Mouse (Mus musculus) hindbrain, embryonic 12.5 days (tissue): Measurements from ENCODE around the gene Cpne7. TPM values are rescaled to one million over a fixed set of nuclear protein-coding genes. Genes with fewer than 3 reads are reported as not detected.
A peak's percentile ranks its signal among the peaks of the same experiment; 100 is the strongest.
"Not testable (repeated sequence)": the region's sequence is repeated elsewhere in the genome, so short reads cannot be mapped to it uniquely, and the experiment has no call there.

Experiments
- ATAC-seq: fragments of 200-750 bp; cut with Nextera tagmentation; 2 replicates; pipeline ENCODE4 v1.8.0; 2017; ENCODE audit warnings: moderate TSS enrichment; ENCODE audit not compliant: low FRiP score
- H3K27ac ChIP-seq: fragments of 300-500 bp; sonication (generic); 2 replicates; pipeline ENCODE4 v1.5.1; 2016; ENCODE audit warnings: mild to moderate bottlenecking
- H3K27me3 ChIP-seq: fragments of 300-500 bp; sonication (generic); 2 replicates; pipeline ENCODE4 v1.6.1; 2016; ENCODE audit warnings: mild to moderate bottlenecking
- H3K36me3 ChIP-seq: fragments of 300-500 bp; sonication (generic); 2 replicates; pipeline ENCODE4 v1.6.1; 2016; ENCODE audit warnings: mild to moderate bottlenecking
- H3K4me1 ChIP-seq: fragments of 300-500 bp; sonication (generic); 2 replicates; pipeline ENCODE4 v1.6.1; 2016
- H3K4me2 ChIP-seq: fragments of 300-500 bp; sonication (generic); replicated peaks from 2 replicates; pipeline ENCODE4 v1.6.1; 2016; ENCODE audit warnings: mild to moderate bottlenecking
- H3K4me3 ChIP-seq: fragments of 300-500 bp; sonication (generic); 2 replicates; pipeline ENCODE4 v1.5.1; 2016; ENCODE audit warnings: mild to moderate bottlenecking
- H3K9ac ChIP-seq: fragments of 300-500 bp; sonication (generic); 2 replicates; pipeline ENCODE4 v1.6.1; 2016; ENCODE audit warnings: mild to moderate bottlenecking, moderate library complexity
- H3K9me3 ChIP-seq: fragments of 300-500 bp; sonication (generic); replicated peaks from 2 replicates; pipeline ENCODE4 v1.6.1; 2016; ENCODE audit warnings: mild to moderate bottlenecking
- WGBS: fragments of 180-500 bp; shearing (Covaris S2); methylation state at CpG from one replicate; pipeline ENCODE4 v1.1.7; 2016; 5-methylcytosine and 5-hydroxymethylcytosine counted together
- polyA plus RNA-seq: library from polyadenylated mRNA; unstranded; fragments of >200 nt; fragmentation: Nextera tagmentation; extraction: Ambion mirVana; gene quantifications from 2 replicates; pipeline ENCODE4 v1.2.1, GENCODE M21; 2016

The Cpne7 gene
- polyA plus RNA-seq, result 0.15 and 0.35 TPM in 2 replicates

DNA sequence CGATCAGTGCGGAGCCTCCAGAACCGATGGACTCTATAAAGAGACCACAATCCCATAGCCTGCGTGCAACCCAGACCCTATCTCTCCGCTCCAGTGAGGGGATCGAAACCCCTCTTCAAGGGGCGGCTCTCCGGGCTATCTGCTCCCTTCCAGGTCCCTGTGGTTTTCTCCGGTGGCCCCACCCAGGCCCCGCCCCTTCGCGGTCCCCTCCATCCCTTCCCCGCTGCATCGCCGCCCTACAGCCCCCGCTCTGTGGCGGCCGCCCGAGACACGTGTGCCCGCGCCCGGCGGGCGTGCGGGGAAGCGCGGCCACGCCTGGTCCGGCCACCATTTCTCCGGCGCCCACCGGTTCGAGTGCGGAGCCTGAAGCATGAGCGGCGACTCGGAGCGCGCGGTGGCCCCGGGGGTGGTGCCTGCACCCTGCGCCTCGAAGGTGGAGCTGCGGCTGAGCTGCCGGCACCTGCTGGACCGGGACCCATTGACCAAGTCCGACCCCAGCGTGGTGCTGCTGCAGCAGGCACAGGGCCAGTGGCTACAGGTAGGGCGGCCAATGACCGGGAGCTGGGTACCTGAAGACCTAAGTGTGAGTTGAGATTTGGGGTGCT, at the start of gene Cpne7:
Cpne7 (plus strand) TSS at position 248 of the 605 bp plus-strand sequence.
- ATAC-seq, result no peak
- Histone ChIP-seq H3K9me3 (no peaks in the 10 kb centered on the region), H3K27me3 (peaks cover 61% of the 10 kb centered on the region), H3K27ac (no peak within 1 kb of the TSS), H3K4me2 (peak within 1 kb of the TSS; percentile 78), H3K36me3 (no peaks in the 10 kb centered on the region), H3K9ac (peak within 1 kb of the TSS; percentile 40), H3K4me3 (peak within 1 kb of the TSS; percentile 47), H3K4me1 (peaks cover 19% of the 10 kb centered on the region)
- under 1% methylated on average over 50 of the region's 51 CpGs for WGBS

DNA sequence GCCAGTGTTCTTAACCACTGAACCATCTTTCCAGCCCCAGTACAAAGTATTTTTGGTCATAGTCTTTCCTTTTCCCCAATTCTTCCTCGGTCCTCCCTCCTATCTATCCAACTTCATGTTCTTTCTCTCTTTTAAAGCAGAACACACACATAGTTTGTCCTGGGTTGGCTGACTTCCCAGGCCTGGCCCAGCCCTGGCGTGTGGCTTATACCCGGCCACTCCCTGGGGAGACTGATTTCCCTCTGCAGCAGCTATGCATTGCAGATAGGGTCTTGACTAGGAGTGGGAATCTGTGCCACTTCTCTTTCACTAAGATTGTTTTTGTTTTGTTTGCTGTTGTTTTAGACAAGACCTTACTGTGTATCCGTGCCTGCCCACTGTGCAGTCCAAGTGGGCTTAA, 46.0 kb upstream of the Cpne7 start:
- no peak for ATAC-seq
- Histone ChIP-seq H3K9ac (no peak overlapping the region), H3K4me2 (no peak overlapping the region), H3K9me3 (no peaks in the 10 kb centered on the region), H3K27ac (no peak overlapping the region), H3K27me3 (no peaks in the 10 kb centered on the region), H3K4me1 (peaks cover 11% of the 10 kb centered on the region), H3K36me3 (peaks cover 68% of the 10 kb centered on the region), H3K4me3 (no peak overlapping the region)
- 87% methylated on average over 4 of the region's 4 CpGs for WGBS

DNA sequence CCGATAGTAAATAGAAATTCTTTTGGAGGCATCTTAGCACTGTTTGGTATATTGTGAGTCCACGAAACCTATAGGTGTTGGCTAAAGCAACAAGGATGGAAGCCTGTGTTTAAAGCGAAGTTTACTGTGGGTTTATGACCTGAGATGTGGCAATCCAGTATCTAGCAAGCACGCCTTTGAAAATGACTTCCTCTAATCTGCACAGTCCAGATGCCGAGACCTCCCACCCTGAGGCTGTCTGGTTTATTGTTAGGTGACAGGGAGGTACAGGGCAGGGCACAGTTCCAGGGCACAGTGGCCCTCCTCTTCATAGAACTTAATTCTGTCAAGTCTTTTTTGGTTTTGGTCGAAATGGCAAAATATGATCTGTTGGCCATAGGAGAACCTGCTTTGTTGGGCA, 40.0 kb upstream of the Cpne7 start:
- H3K4me1 ChIP-seq, result no peaks in the 10 kb centered on the region
- no peak overlapping the region for H3K27ac ChIP-seq
- no peaks in the 10 kb centered on the region for H3K9me3 ChIP-seq
- H3K4me3 ChIP-seq, result no peak overlapping the region
- ATAC-seq, result no peak
- H3K36me3 ChIP-seq, result peaks cover 94% of the 10 kb centered on the region
- no peak overlapping the region for H3K4me2 ChIP-seq
- no peak overlapping the region for H3K9ac ChIP-seq
- WGBS, result 91% methylated on average over 6 of the region's 6 CpGs
- no peaks in the 10 kb centered on the region for H3K27me3 ChIP-seq

DNA sequence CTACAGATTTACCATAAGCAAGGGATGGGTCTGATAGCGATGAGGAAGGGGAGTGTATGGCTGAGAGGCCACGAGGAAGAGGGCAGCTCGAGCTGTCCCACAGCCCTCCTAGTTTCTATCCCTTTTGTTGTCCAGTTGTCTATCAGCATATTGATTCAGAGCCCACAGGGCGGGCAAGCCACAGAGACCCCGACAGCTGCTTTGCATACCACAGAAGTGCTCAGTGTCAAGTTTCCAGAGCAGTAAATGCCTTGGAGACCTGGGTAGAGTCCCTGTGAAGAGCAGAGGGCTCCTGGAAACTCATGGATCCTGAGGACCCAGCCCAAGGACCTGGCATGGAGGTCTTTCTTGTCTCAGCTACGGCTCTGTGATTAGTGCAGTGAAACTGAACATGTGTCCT, 34.2 kb upstream of the Cpne7 start:
- no peak for ATAC-seq
- no peaks in the 10 kb centered on the region for H3K27me3 ChIP-seq
- H3K36me3 ChIP-seq, result peaks cover 90% of the 10 kb centered on the region
- H3K27ac ChIP-seq, result no peak overlapping the region
- no peak overlapping the region for H3K4me2 ChIP-seq
- no peak overlapping the region for H3K9ac ChIP-seq
- 81% methylated on average over 6 of the region's 6 CpGs for WGBS
- no peak overlapping the region for H3K4me3 ChIP-seq
- H3K9me3 ChIP-seq, result no peaks in the 10 kb centered on the region
- H3K4me1 ChIP-seq, result no peaks in the 10 kb centered on the region

DNA sequence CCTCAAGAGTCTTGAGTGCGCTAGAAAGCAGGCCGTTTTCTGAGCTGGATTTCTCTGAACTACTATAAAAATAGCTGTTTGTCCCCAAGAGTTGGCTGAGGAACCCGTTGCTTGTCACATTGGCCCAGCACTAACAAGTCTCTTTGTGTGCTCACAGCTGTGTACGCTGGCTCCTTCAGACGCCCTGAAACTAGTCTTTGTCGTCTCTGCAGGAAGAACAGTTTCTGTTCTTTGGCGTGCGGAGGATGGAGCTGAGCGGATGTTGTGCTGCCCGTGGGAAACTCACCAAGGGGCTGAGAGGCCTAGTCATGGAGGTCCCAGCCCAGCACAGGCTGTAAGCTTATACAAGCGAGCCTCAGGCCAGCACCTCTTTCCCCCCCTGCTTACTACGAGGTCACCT, 33.6 kb upstream of the Cpne7 start:
- no peaks in the 10 kb centered on the region for H3K4me1 ChIP-seq
- no peaks in the 10 kb centered on the region for H3K27me3 ChIP-seq
- no peak overlapping the region for H3K4me3 ChIP-seq
- no peaks in the 10 kb centered on the region for H3K9me3 ChIP-seq
- ATAC-seq, result no peak
- H3K36me3 ChIP-seq, result peaks cover 93% of the 10 kb centered on the region
- H3K4me2 ChIP-seq, result no peak overlapping the region
- no peak overlapping the region for H3K9ac ChIP-seq
- 92% methylated on average over 12 of the region's 12 CpGs for WGBS
- no peak overlapping the region for H3K27ac ChIP-seq

DNA sequence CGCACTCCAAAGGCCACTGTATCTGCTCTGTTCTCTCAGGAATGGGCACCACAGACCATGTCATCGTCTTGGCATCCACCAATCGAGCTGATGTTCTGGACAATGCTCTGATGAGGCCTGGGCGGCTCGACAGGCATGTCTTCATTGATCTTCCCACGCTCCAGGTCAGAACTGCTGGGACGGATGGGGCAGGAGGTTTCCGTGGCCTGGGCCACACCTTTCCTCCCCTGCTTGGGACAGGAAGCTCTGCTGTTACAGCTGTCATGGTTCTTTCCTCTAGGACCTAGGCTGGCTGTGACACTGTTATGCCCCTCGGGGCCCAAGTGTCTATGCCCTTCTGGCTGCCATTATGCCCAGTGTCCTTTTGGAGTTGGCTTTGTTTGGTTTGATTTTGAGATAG, 29.9 kb upstream of the Cpne7 start:
- Histone ChIP-seq H3K4me3 (no peak overlapping the region), H3K9me3 (no peaks in the 10 kb centered on the region), H3K27ac (no peak overlapping the region), H3K4me1 (no peaks in the 10 kb centered on the region), H3K4me2 (no peak overlapping the region), H3K9ac (no peak overlapping the region), H3K27me3 (no peaks in the 10 kb centered on the region), H3K36me3 (peaks cover 94% of the 10 kb centered on the region)
- no peak for ATAC-seq
- WGBS, result 89% methylated on average over 9 of the region's 9 CpGs

DNA sequence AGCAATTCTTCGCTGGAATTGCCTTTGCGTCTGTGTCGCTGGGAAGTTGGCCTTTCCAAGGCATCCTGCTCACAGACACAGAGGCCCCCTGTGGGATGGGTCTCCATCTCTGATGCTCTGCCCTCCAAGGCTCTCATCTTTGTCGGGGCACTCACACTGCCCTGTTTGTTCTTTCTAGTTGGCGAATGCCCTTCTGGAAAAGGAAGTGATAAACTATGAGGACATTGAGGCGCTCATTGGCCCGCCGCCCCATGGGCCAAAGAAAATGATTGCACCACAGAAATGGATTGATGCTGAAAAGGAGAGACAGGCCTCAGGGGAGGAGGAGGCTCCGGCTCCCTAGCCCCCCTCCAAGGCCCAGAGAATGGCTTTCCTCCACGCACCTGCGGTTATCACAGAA, 20.0 kb upstream of the Cpne7 start:
- Histone ChIP-seq H3K27me3 (no peaks in the 10 kb centered on the region), H3K4me3 (no peak overlapping the region), H3K9me3 (no peaks in the 10 kb centered on the region), H3K36me3 (peaks cover 48% of the 10 kb centered on the region), H3K4me1 (peaks cover 3% of the 10 kb centered on the region; the same call in 1 of the 2 replicates), H3K4me2 (no peak overlapping the region), H3K27ac (no peak overlapping the region), H3K9ac (no peak overlapping the region)
- no peak for ATAC-seq
- 85% methylated on average over 11 of the region's 11 CpGs for WGBS

DNA sequence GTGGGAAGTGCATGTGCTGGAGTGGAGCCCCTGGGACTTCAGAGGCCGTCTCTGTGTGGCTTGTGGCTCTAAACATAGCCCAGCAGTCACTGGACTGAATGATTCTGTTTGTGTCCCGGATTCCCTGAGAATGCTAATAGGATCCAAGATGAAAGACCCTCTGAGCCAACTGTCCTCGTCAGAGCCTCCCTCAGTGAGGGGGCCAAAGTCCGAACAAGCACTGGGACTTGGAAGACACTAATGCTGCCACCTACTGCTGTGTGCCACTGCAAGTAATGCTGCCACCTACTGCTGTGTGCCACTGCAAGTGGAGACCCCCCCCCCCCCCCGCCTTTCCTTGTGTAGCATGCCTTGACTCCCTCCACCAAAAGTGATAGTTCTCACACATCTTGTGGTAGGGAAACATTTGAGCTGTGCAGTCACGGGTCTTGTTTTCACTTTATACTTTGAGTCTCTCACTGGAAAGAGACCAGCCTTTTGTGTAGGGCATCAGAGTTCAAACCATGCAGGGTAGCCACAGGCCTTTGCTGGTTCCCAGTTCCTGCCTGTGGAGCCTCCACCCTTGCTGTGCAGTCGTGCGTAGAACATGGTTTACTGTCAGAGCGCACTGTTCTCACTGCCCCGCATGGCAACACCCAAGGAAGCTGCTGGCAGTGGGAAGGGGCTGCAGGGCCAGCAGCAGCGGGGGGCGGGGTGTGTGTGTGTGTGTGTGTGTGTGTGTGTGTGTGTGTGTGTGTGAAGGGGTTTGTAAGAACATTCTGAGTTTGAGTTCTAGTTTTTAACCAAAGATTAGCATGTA, 19.2 kb upstream of the Cpne7 start:
- no peak overlapping the region for H3K9ac ChIP-seq
- 76% methylated on average over 12 of the region's 12 CpGs for WGBS
- no peak for ATAC-seq
- no peaks in the 10 kb centered on the region for H3K9me3 ChIP-seq
- peaks cover 3% of the 10 kb centered on the region; the same call in 1 of the 2 replicates for H3K4me1 ChIP-seq
- H3K27ac ChIP-seq, result no peak overlapping the region
- H3K27me3 ChIP-seq, result no peaks in the 10 kb centered on the region
- no peak overlapping the region for H3K4me2 ChIP-seq
- H3K36me3 ChIP-seq, result peaks cover 46% of the 10 kb centered on the region
- no peak overlapping the region for H3K4me3 ChIP-seq

DNA sequence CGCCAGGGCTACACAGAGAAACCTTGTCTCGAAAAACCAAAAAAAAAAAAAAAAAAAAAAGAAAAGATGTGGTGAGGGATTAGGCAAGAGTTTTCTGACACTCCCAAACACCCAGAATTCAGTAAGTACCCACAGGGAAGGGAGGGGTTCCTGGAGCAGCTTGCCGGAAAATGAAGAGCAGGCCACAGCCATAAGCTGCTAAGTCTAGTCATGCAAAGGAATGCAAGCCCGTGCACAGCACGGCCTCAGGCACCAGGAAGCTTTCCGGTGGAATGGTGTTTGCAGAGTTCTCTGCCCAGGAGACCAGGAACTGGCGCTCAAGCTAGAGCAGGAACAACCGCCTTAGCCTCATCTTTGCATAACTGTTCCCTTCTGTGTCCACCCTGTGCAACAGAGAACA, 16.9 kb upstream of the Cpne7 start:
- Histone ChIP-seq H3K27ac (no peak overlapping the region), H3K4me3 (no peak overlapping the region), H3K4me1 (peaks cover 14% of the 10 kb centered on the region), H3K36me3 (peaks cover 45% of the 10 kb centered on the region), H3K27me3 (no peaks in the 10 kb centered on the region), H3K9ac (no peak overlapping the region), H3K9me3 (no peaks in the 10 kb centered on the region), H3K4me2 (no peak overlapping the region)
- ATAC-seq, result no peak
- WGBS, result 63% methylated on average over 8 of the region's 8 CpGs

DNA sequence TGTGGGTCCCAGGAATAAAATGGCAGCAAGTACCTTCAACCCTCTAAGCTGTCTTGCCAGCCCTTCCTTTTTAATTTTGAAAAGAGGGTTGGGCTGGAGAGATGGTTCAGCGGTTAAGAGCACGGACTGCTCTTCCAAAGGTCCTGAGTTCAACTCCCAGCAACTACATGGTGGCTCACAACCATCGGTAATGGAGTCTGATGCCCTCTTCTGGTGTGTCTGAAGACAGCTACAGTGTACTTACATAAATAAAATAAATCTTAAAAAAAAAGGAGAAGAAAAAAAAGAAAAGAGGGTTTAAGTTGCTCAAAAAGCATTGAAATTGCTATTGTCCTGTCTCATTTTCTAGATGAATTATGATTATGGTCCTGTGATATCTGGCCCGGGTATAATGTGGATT, 15.9 kb upstream of the Cpne7 start:
- Histone ChIP-seq H3K9me3 (no peaks in the 10 kb centered on the region), H3K4me1 (peaks cover 14% of the 10 kb centered on the region), H3K27ac (no peak overlapping the region), H3K27me3 (no peaks in the 10 kb centered on the region), H3K4me2 (no peak overlapping the region), H3K36me3 (peaks cover 43% of the 10 kb centered on the region), H3K4me3 (no peak overlapping the region), H3K9ac (no peak overlapping the region)
- WGBS, result 75% methylated on average over 4 of the region's 4 CpGs
- no peak for ATAC-seq

DNA sequence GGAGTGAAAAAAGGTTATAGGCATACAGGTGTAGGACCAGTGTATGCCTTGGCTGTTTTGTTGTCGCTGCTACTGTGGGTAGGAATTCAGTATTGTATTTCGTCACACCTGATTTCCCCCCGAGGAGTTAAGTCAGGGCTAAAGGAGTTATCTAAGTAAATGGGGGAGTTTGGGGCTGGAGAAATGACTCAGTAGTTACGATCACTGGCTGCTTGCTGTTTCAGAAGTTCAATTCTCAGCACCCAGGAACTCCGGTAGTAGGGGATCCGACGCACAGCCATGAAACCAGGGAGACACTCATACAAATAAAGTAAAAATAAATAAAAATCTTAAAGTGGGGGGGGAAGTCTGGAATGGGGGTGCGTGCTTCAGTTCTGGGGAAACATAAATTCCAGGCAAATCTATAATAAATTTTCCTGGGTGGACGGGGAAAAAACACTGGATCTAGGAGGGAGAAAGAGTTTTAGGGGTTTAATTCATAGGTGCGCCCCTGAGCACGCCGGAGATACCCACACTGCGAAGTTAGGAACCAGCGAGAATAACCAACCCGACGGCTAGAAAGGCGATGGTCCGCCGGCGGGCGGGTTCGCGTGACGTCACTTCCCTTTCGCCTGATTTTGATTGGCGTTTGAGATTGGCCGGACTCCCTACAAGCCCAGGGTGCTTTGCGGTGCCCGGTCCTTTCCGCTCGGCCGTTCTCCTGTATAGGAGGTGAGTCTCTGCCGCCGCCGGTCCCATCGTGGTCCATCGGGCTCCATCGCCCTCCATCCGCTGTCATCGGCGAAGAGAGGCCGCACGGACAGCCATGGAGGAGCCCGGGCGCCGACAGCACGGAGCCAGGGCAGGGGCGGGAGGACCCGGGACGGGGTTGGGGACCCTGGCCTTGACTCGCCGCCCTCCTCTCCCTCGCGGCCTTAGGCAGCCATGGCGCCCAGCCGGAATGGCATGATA, 15.2 kb upstream of the Cpne7 start, which contains the start of gene Rpl13:
Rpl13 (plus strand) TSS at position 616 of the 951 bp plus-strand sequence.
- 2% methylated on average over 56 of the region's 56 CpGs for WGBS
- Histone ChIP-seq H3K27me3 (no peaks in the 10 kb centered on the region), H3K4me3 (peak within 1 kb of the TSS; percentile 82), H3K4me2 (peak within 1 kb of the TSS; percentile 96), H3K36me3 (peaks cover 40% of the 10 kb centered on the region), H3K27ac (peak within 1 kb of the TSS; percentile 93), H3K9ac (peak within 1 kb of the TSS; percentile 98), H3K9me3 (no peaks in the 10 kb centered on the region), H3K4me1 (peaks cover 14% of the 10 kb centered on the region)
- peak; percentile 95 for ATAC-seq

DNA sequence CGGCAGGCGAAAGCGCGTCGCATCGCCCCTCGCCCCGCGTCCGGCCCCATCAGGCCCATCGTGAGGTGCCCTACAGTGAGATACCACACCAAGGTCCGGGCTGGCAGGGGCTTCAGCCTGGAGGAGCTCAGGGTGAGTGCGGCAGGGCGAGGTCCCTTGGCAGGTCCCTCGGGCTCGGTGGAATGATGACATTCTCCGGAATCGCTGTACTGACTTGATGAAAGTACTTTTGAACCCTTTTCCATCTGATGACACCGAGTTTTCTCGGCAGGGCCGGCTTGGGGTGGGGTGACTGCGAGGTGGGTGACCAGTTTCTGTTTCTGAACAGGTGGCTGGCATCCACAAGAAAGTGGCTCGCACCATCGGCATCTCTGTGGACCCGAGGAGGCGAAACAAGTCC, 14.3 kb upstream of the Cpne7 start:
- Histone ChIP-seq H3K4me2 (peak overlapping the region; percentile 96), H3K4me3 (peak overlapping the region; percentile 82), H3K4me1 (peaks cover 14% of the 10 kb centered on the region), H3K36me3 (peaks cover 32% of the 10 kb centered on the region), H3K27ac (peak overlapping the region; percentile 93; the same call in 1 of the 2 replicates), H3K9ac (peak overlapping the region; percentile 98)
- not testable (repeated sequence) for ATAC-seq, H3K9me3 ChIP-seq, H3K27me3 ChIP-seq
- WGBS, result under 1% methylated on average over 26 of the region's 26 CpGs
